Mouse (Mus musculus) embryonic fibroblast, embryonic 13.5 days (primary cell): ENCODE data around the gene Fmo2.

Source experiments
- CTCF ChIP-seq: IDR thresholded peaks from 2 replicates; pipeline ENCODE4 v1.5.1; 2011; ENCODE audit warnings: mild to moderate bottlenecking, control low read depth, low read length, moderate library complexity, borderline replicate concordance; ENCODE audit not compliant: insufficient read depth
- POLR2A ChIP-seq: IDR thresholded peaks from 2 replicates; pipeline ENCODE4 v1.6.1; 2011; ENCODE audit warnings: low read depth, mild to moderate bottlenecking, control low read depth, low read length, moderate library complexity

- TF ChIP-seq CTCF (no peak), POLR2A (no peak)
These were observed 38.9 kb upstream of the Fmo2 start, which contains the start of gene Fmo6 for GRCm38 (mm10) chr1:162937415-162937814.
